Mouse (Mus musculus): ENCODE data around the gene Rpl15. TPM values are rescaled to one million over a fixed set of nuclear protein-coding genes. Genes with fewer than 3 reads are reported as not detected.

The Rpl15 gene
- polyA plus RNA-seq (2012; rRNA removed): 257 and 357 TPM in 2 replicates

- no peak for TF ChIP-seq CTCF (conservative IDR thresholded peaks at IDR 0.05; ENCODE audit: insufficient read depth, insufficient read length, low read depth, low read length)
- peak; percentile 67 for TF ChIP-seq POLR2A (IDR thresholded peaks at IDR 0.05; ENCODE audit: low read depth, low read length)
- under 1% methylated on average over 78 of the region's 78 CpGs for WGBS
- peak within 1 kb of the TSS; percentile 95 for H3K27ac ChIP-seq (ENCODE audit: insufficient read depth, low read depth, low read length)
- H3K4me1 ChIP-seq (ENCODE audit: control insufficient read depth, insufficient read depth, low read length): peaks cover 6% of the 10 kb centered on the region; the same call in 1 of the 2 replicates
- no peaks in the 10 kb centered on the region for H3K27me3 ChIP-seq (replicated peaks; ENCODE audit: control insufficient read depth, insufficient read depth, low read length)
- H3K4me3 ChIP-seq (ENCODE audit: insufficient read depth, low read depth, low read length): peak within 1 kb of the TSS; percentile 90
- DNase-seq: peak; percentile 100
- H3K36me3 ChIP-seq (ENCODE audit: control insufficient read depth, insufficient read depth, low read length): peaks cover 2% of the 10 kb centered on the region; the same call in 1 of the 2 replicates
These were observed at the start of gene Rpl15, which contains the start of gene Nkiras1 for GRCm38 (mm10) chr14:18270529-18271441. Rpl15 (minus strand) TSS chr14:18271391. Nkiras1 (plus strand) TSS chr14:18271136.

- Histone ChIP-seq H3K4me3 (ENCODE audit: insufficient read depth, low read depth, low read length) (no peak overlapping the region), H3K27ac (ENCODE audit: insufficient read depth, low read depth, low read length) (no peak overlapping the region), H3K27me3 (replicated peaks; ENCODE audit: control insufficient read depth, insufficient read depth, low read length) (no peaks in the 10 kb centered on the region), H3K4me1 (ENCODE audit: control insufficient read depth, insufficient read depth, low read length) (peaks cover 13% of the 10 kb centered on the region; the same call in 1 of the 2 replicates), H3K36me3 (ENCODE audit: control insufficient read depth, insufficient read depth, low read length) (no peaks in the 10 kb centered on the region; the same call in 1 of the 2 replicates)
- no peak for TF ChIP-seq POLR2A (IDR thresholded peaks at IDR 0.05; ENCODE audit: low read depth, low read length)
- peak; percentile 36 for DNase-seq
- 45% methylated on average over 11 of the region's 11 CpGs for WGBS
These were observed 46.5 kb upstream of the Rpl15 start for GRCm38 (mm10) chr14:18317457-18318411.

GRCm38 (mm10) chr14:18304165-18304564 lies 33.0 kb upstream of the Rpl15 start:
- Histone ChIP-seq H3K36me3 (ENCODE audit: control insufficient read depth, insufficient read depth, low read length) (no peaks in the 10 kb centered on the region), H3K4me3 (ENCODE audit: insufficient read depth, low read depth, low read length) (no peak overlapping the region), H3K27me3 (replicated peaks; ENCODE audit: control insufficient read depth, insufficient read depth, low read length) (no peaks in the 10 kb centered on the region), H3K4me1 (ENCODE audit: control insufficient read depth, insufficient read depth, low read length) (peaks cover 15% of the 10 kb centered on the region), H3K27ac (ENCODE audit: insufficient read depth, low read depth, low read length) (no peak overlapping the region)
- 58% methylated on average over 5 of the region's 5 CpGs for WGBS
- TF ChIP-seq POLR2A (IDR thresholded peaks at IDR 0.05; ENCODE audit: low read depth, low read length) (no peak), CTCF (conservative IDR thresholded peaks at IDR 0.05; ENCODE audit: insufficient read depth, insufficient read length, low read depth, low read length) (no peak)
- peak; percentile 33 for DNase-seq

DNA sequence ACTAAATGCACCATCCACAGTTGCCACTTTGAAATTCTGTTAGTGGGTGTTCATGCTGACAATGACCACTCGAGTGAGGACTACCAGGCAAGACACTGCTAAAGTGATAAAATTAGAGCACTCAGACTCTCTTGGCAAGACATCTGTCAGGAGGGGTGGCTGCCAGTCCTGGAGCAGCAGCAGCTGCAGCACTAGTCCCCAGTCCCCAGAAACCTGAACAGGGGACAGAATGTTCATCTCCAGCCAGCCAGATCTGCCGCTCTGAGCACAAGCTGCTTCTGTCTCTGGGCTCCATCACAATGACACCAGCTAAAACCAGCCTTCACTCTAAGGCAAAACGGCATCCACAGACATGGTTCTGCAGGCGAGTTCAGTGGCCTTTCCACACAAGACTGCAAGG lies 32.1 kb upstream of the Rpl15 start:
- no peak overlapping the region for H3K4me3 ChIP-seq (ENCODE audit: insufficient read depth, low read depth, low read length)
- WGBS: 47% methylated on average over 4 of the region's 4 CpGs
- peak; percentile 31 for DNase-seq
- peaks cover 15% of the 10 kb centered on the region for H3K4me1 ChIP-seq (ENCODE audit: control insufficient read depth, insufficient read depth, low read length)
- H3K27me3 ChIP-seq (replicated peaks; ENCODE audit: control insufficient read depth, insufficient read depth, low read length): no peaks in the 10 kb centered on the region
- TF ChIP-seq CTCF (conservative IDR thresholded peaks at IDR 0.05; ENCODE audit: insufficient read depth, insufficient read length, low read depth, low read length): no peak
- no peak for TF ChIP-seq POLR2A (IDR thresholded peaks at IDR 0.05; ENCODE audit: low read depth, low read length)
- 0 out of 2 replicates have a peak overlapping the region, but pooled peaks have one; percentile 4 for H3K27ac ChIP-seq (ENCODE audit: insufficient read depth, low read depth, low read length)
- H3K36me3 ChIP-seq (ENCODE audit: control insufficient read depth, insufficient read depth, low read length): no peaks in the 10 kb centered on the region

GRCm38 (mm10) chr14:18302750-18303149 lies 31.6 kb upstream of the Rpl15 start:
- Histone ChIP-seq H3K4me1 (ENCODE audit: control insufficient read depth, insufficient read depth, low read length) (peaks cover 15% of the 10 kb centered on the region), H3K27ac (ENCODE audit: insufficient read depth, low read depth, low read length) (no peak overlapping the region), H3K4me3 (ENCODE audit: insufficient read depth, low read depth, low read length) (no peak overlapping the region), H3K27me3 (replicated peaks; ENCODE audit: control insufficient read depth, insufficient read depth, low read length) (no peaks in the 10 kb centered on the region), H3K36me3 (ENCODE audit: control insufficient read depth, insufficient read depth, low read length) (no peaks in the 10 kb centered on the region)
- TF ChIP-seq POLR2A (IDR thresholded peaks at IDR 0.05; ENCODE audit: low read depth, low read length) (no peak), CTCF (conservative IDR thresholded peaks at IDR 0.05; ENCODE audit: insufficient read depth, insufficient read length, low read depth, low read length) (no peak)
- DNase-seq: no peak
- 65% methylated on average over 3 of the region's 3 CpGs for WGBS

- Histone ChIP-seq H3K4me3 (ENCODE audit: insufficient read depth, low read depth, low read length) (no peak overlapping the region), H3K27ac (ENCODE audit: insufficient read depth, low read depth, low read length) (no peak overlapping the region), H3K27me3 (replicated peaks; ENCODE audit: control insufficient read depth, insufficient read depth, low read length) (no peaks in the 10 kb centered on the region), H3K36me3 (ENCODE audit: control insufficient read depth, insufficient read depth, low read length) (no peaks in the 10 kb centered on the region), H3K4me1 (ENCODE audit: control insufficient read depth, insufficient read depth, low read length) (peaks cover 18% of the 10 kb centered on the region)
- DNase-seq: peak; percentile 31
- WGBS: 60% methylated on average over 3 of the region's 3 CpGs
- no peak for TF ChIP-seq POLR2A (IDR thresholded peaks at IDR 0.05; ENCODE audit: low read depth, low read length)
- no peak for TF ChIP-seq CTCF (conservative IDR thresholded peaks at IDR 0.05; ENCODE audit: insufficient read depth, insufficient read length, low read depth, low read length)
These were observed 30.4 kb upstream of the Rpl15 start for GRCm38 (mm10) chr14:18301591-18301990.

Measured in kidney, adult 2 months (tissue).